Mouse (Mus musculus) myocyte (in vitro differentiated cells): Measurements from ENCODE around the gene Lgals3. TPM values are rescaled to one million over a fixed set of nuclear protein-coding genes. Genes with fewer than 3 reads are reported as not detected.
A peak's percentile ranks its signal among the peaks of the same experiment; 100 is the strongest.

Experiments
- H3K27me3 ChIP-seq: one replicate; pipeline ENCODE4 v1.6.1; 2011; ENCODE audit not compliant: control insufficient read depth, insufficient read depth, insufficient read length
- H3K36me3 ChIP-seq: one replicate; pipeline ENCODE4 v1.6.1; 2011; ENCODE audit not compliant: control insufficient read depth, insufficient read depth
- H3K4me2 ChIP-seq: one replicate; pipeline ENCODE4 v1.6.1; 2011; ENCODE audit warnings: low read depth, control low read depth
- H3K4me3 ChIP-seq: one replicate; pipeline ENCODE4 v1.5.1; 2011; ENCODE audit warnings: mild to moderate bottlenecking, control low read depth, moderate library complexity
- H3K79me2 ChIP-seq: one replicate; pipeline ENCODE4 v1.6.1; 2011; ENCODE audit not compliant: control insufficient read depth, insufficient read depth
- H3ac ChIP-seq: one replicate; pipeline ENCODE4 v1.6.1; 2011; ENCODE audit not compliant: control insufficient read depth, insufficient read length
- CEBPB ChIP-seq: IDR thresholded peaks from 2 replicates; pipeline ENCODE4 v1.6.1; 2011; ENCODE audit warnings: mild to moderate bottlenecking, moderate library complexity; ENCODE audit not compliant: poor library complexity, insufficient read depth, severe bottlenecking
- MAX ChIP-seq: IDR thresholded peaks from one replicate; pipeline ENCODE4 v1.6.1; 2011; ENCODE audit warnings: low read depth, mild to moderate bottlenecking, control low read depth
- MYOD1 ChIP-seq, 3 experiments: IDR thresholded peaks; one replicate each; pipeline ENCODE4 v1.6.1; 2011; ENCODE audit warnings: control low read depth in 2 of 3, low read depth in 2 of 3, mild to moderate bottlenecking in 2 of 3, moderate library complexity in 1 of 3; ENCODE audit not compliant: insufficient read length in 2 of 3, control insufficient read depth in 1 of 3
- MYOG ChIP-seq, 3 experiments: IDR thresholded peaks; one replicate each; pipeline ENCODE4 v1.6.1; 2011; ENCODE audit warnings: control low read depth in 2 of 3, low read depth in 2 of 3, mild to moderate bottlenecking in 2 of 3; ENCODE audit not compliant: insufficient read length in 2 of 3, control insufficient read depth in 1 of 3, insufficient read depth in 1 of 3
- POLR2A ChIP-seq: IDR thresholded peaks from one replicate; pipeline ENCODE4 v1.6.1; 2011; ENCODE audit warnings: low read depth, mild to moderate bottlenecking, control low read depth, moderate library complexity; ENCODE audit not compliant: insufficient read length
- POLR2AphosphoS2 ChIP-seq: IDR thresholded peaks from one replicate; pipeline ENCODE4 v1.6.1; 2011; ENCODE audit warnings: low read depth, control low read depth; ENCODE audit not compliant: insufficient read length
- REST ChIP-seq: IDR thresholded peaks from one replicate; pipeline ENCODE4 v1.6.1; 2011; ENCODE audit warnings: mild to moderate bottlenecking, control low read depth, moderate library complexity; ENCODE audit not compliant: insufficient read depth, insufficient read length
- SRF ChIP-seq: IDR thresholded peaks from one replicate; pipeline ENCODE4 v1.6.1; 2011; ENCODE audit warnings: low read depth; ENCODE audit not compliant: control insufficient read depth, insufficient read length
- TCF12 ChIP-seq: IDR thresholded peaks from one replicate; pipeline ENCODE4 v1.6.1; 2011; ENCODE audit warnings: mild to moderate bottlenecking, control low read depth; ENCODE audit not compliant: poor library complexity, insufficient read depth, severe bottlenecking
- TCF3 ChIP-seq: IDR thresholded peaks from one replicate; pipeline ENCODE4 v1.6.1; 2011; ENCODE audit warnings: low read depth, control low read depth; ENCODE audit not compliant: insufficient read length
- USF1 ChIP-seq: IDR thresholded peaks from one replicate; pipeline ENCODE4 v1.6.1; 2011; ENCODE audit warnings: low read depth, mild to moderate bottlenecking, control low read depth, moderate library complexity
- polyA plus RNA-seq: library from polyadenylated mRNA; unstranded; fragments of >200 nt; fragmentation: generic; extraction: Trizol; gene quantifications from one replicate; pipeline ENCODE4 v1.2.1, GENCODE M21; 2012; ENCODE audit warnings: missing spikeins

The Lgals3 gene
- polyA plus RNA-seq, 1 experiment, result 525 TPM

DNA sequence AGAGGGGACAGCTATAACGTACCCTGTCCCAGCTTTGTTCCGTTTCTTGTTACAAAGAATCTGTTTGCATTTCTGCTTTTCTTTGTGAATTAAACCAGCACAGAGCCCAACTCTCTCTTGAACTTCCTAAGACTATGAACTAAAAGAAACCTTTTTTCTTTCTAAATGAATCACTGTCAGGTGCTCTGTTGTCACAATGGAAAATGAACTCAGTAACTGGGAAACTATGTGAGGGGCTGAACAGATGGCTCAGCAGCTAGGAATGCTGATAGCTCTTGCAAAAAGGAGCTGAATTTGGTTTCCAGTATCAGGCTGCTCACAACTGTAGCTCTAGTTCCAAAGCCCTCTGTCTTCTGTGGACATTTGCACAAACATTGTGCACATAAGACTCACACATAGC, 16.6 kb upstream of the Lgals3 start:
- TF ChIP-seq TCF3, result no peak
- TF ChIP-seq USF1, result no peak
- no peak for TF ChIP-seq MYOG (IDR thresholded peaks at IDR 0.05; ENCODE audit: control insufficient read depth in 1 of 3, insufficient read depth in 1 of 3, insufficient read length in 2 of 3, low read depth in 2 of 3)
- no peak for TF ChIP-seq REST
- TF ChIP-seq POLR2A, result no peak
- peak in 1 of 3 experiments; percentile 16 for TF ChIP-seq MYOD1 (IDR thresholded peaks at IDR 0.05; ENCODE audit: control insufficient read depth in 1 of 3, insufficient read length in 2 of 3, low read depth in 2 of 3)
- TF ChIP-seq CEBPB, result no peak
- H3K4me2 ChIP-seq, result no peak overlapping the region
- H3ac ChIP-seq, result no peak overlapping the region
- no peaks in the 10 kb centered on the region for H3K79me2 ChIP-seq
- H3K27me3 ChIP-seq, result no peaks in the 10 kb centered on the region
- H3K36me3 ChIP-seq, result no peaks in the 10 kb centered on the region
- no peak overlapping the region for H3K4me3 ChIP-seq

DNA sequence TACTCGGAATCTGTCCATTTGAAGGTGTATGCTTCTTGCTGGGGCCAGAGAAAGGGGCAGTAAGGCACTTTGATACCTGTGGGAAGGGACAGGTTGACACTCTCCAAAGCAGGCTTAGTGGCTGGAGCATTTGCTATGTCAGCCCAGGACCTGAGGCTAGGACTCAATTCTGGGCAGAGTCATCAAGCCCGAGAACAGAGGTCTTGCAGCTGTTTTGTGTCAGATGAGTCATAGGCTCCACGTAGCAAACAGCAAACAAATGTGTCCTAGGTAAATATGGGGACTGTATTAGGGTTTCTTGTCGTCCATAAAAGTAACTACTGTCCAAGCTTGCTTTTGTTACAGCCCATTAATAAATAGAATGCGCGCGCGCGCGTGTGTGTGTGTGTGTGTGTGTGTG, 15.3 kb upstream of the Lgals3 start:
- Histone ChIP-seq H3K36me3 (no peaks in the 10 kb centered on the region), H3K4me3 (no peak overlapping the region), H3ac (no peak overlapping the region), H3K27me3 (no peaks in the 10 kb centered on the region), H3K79me2 (no peaks in the 10 kb centered on the region), H3K4me2 (peak overlapping the region; percentile 38)
- TF ChIP-seq MYOG (IDR thresholded peaks at IDR 0.05; ENCODE audit: control insufficient read depth in 1 of 3, insufficient read depth in 1 of 3, insufficient read length in 2 of 3, low read depth in 2 of 3) (peak in 2 of 3 experiments; percentile 42 to 55), MYOD1 (IDR thresholded peaks at IDR 0.05; ENCODE audit: control insufficient read depth in 1 of 3, insufficient read length in 2 of 3, low read depth in 2 of 3) (peak; percentile 19 to 66 (median 48)), POLR2A (no peak)

DNA sequence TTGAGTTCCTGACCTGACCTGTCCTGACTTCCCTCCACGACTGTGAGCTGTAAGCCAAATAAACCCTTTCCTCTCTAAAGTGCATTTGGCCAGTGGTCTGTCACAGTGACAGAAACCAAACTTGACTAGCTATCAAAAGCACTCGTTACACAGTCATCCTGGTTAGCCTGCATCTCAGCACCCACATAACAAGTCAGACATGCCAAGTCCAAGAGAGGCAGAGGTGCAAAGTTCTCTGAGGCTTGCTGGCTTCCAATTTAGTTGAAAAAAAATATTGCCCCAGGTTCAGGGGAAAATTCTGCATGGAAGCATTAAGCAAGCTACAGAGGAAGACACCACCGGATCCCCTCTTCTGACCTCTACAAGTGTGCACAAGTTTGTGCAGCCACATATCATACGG, 14.3 kb upstream of the Lgals3 start:
- Histone ChIP-seq H3K36me3 (no peaks in the 10 kb centered on the region), H3ac (no peak overlapping the region), H3K79me2 (no peaks in the 10 kb centered on the region), H3K4me3 (no peak overlapping the region), H3K27me3 (no peaks in the 10 kb centered on the region), H3K4me2 (no peak overlapping the region)
- TF ChIP-seq USF1 (no peak), MAX (no peak), POLR2AphosphoS2 (no peak), SRF (no peak), TCF12 (no peak), TCF3 (no peak), MYOG (IDR thresholded peaks at IDR 0.05; ENCODE audit: control insufficient read depth in 1 of 3, insufficient read depth in 1 of 3, insufficient read length in 2 of 3, low read depth in 2 of 3) (no peak), MYOD1 (IDR thresholded peaks at IDR 0.05; ENCODE audit: control insufficient read depth in 1 of 3, insufficient read length in 2 of 3, low read depth in 2 of 3) (no peak)

DNA sequence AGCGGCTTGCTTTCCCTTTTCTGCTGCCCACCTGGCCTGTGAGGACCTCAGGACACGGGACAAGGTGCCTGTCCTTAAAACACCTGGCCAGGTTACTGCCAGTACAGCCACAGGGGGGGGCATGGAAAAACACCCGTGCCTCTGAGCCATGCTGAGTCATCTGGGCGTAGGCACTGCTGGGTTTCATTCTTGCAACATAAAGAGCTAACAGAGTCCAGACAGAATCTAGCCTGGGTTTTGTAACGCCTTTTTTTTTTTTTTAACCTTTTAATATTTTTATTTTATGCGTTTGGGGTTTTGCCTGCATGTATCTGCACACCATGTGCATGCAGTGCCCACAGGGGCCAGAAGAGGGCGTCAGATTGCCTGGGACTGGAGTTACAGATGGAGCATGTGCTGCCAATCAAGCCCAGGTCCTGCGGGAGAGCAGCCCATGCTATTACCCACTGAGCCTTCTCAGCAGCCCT, 13.4 kb upstream of the Lgals3 start:
- Histone ChIP-seq H3K79me2 (no peaks in the 10 kb centered on the region), H3K4me2 (no peak overlapping the region)

DNA sequence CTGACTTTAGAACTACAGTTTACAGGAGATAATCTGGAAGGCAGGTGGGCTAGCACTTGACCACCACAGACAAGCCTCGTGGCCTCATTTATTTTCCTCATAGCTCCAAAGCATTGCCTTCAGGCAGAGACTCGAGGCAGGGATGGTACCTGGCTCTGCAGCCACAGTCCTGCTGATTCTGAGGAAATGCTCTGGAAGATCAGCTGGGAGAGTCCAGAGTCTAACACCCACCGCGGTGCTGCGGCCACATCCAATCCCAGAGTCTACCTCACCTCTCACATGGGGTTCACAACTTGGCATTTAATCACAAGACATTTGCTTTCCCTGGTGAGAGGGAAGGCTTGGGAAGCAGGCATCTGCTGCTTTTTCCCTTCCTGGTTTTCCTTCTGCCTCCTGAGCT, 12.6 kb upstream of the Lgals3 start:
- Histone ChIP-seq H3K36me3 (no peaks in the 10 kb centered on the region), H3K27me3 (no peaks in the 10 kb centered on the region), H3K4me3 (no peak overlapping the region), H3K79me2 (no peaks in the 10 kb centered on the region), H3K4me2 (no peak overlapping the region), H3ac (no peak overlapping the region)
- no peak for TF ChIP-seq TCF3
- TF ChIP-seq CEBPB, result no peak
- no peak for TF ChIP-seq USF1
- TF ChIP-seq REST, result no peak
- no peak for TF ChIP-seq MAX
- no peak for TF ChIP-seq TCF12

More for the DNA sequence above, 13.4 kb upstream of the Lgals3 start:
- Histone ChIP-seq H3K27me3 (no peaks in the 10 kb centered on the region), H3ac (no peak overlapping the region), H3K4me3 (no peak overlapping the region), H3K36me3 (no peaks in the 10 kb centered on the region)
- TF ChIP-seq CEBPB (peak; percentile 90), TCF3 (no peak), MYOD1 (IDR thresholded peaks at IDR 0.05; ENCODE audit: control insufficient read depth in 1 of 3, insufficient read length in 2 of 3, low read depth in 2 of 3) (peak in 1 of 3 experiments; percentile 16)

DNA sequence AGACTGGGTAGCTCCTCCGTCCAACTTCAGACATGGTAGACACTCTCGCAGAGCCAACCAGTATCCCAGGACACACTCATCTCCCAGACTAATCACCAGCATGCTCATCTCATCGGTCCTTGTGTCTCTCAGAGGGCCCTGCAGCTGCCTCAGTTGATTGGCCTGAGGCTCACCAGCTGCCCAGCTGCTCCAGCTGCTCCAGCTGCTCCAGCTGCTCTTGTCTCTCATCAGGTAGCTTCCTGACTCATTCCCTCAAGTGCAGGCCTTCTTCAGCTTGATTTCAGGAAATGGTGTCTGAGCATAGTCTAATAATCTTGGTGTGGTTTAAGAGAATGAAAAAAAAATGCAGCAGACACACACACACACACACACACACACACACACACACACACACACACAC, 10.9 kb upstream of the Lgals3 start:
- no peak overlapping the region for H3K4me3 ChIP-seq
- no peaks in the 10 kb centered on the region for H3K27me3 ChIP-seq
- peak overlapping the region; percentile 18 for H3K4me2 ChIP-seq
- H3K36me3 ChIP-seq, result no peaks in the 10 kb centered on the region
- TF ChIP-seq MYOG (IDR thresholded peaks at IDR 0.05; ENCODE audit: control insufficient read depth in 1 of 3, insufficient read depth in 1 of 3, insufficient read length in 2 of 3, low read depth in 2 of 3) (peak; percentile 36 to 97 (median 90)), CEBPB (no peak), TCF12 (peak; percentile 99), MYOD1 (IDR thresholded peaks at IDR 0.05; ENCODE audit: control insufficient read depth in 1 of 3, insufficient read length in 2 of 3, low read depth in 2 of 3) (peak; percentile 61 to 100 (median 99)), TCF3 (peak; percentile 99)
- H3K79me2 ChIP-seq, result no peaks in the 10 kb centered on the region
- no peak overlapping the region for H3ac ChIP-seq
